Mouse (Mus musculus): Measurements from ENCODE around the gene Tmem199.

- no peak for TF ChIP-seq POLR2A (IDR thresholded peaks at IDR 0.05; ENCODE audit: borderline replicate concordance, insufficient read depth, low read length)
- TF ChIP-seq CTCF (IDR thresholded peaks at IDR 0.05; ENCODE audit: borderline replicate concordance, insufficient read depth, low read depth, low read length): no peak
Measured at GRCm38 (mm10) chr11:78549491-78549987, 37.6 kb upstream of the Tmem199 start.

All from cerebellum, adult 2 months (tissue).